Mouse (Mus musculus) lung, adult 2 months (tissue): ENCODE measurements at regions not wholly inside any gene's neighbourhood (a gene's known extent, or its start where the extent isn't known, plus 50 kb on each side); places are given as distances from the start of the nearest gene placed in this dataset.

Experiments used
- CTCF ChIP-seq: fragments of 200-500 bp; IDR thresholded peaks from 2 replicates; pipeline ENCODE4 v1.5.1; 2011; ENCODE audit warnings: mild to moderate bottlenecking, low read length, control low read depth; ENCODE audit not compliant: insufficient read depth
- POLR2A ChIP-seq: fragments of 200-500 bp; IDR thresholded peaks from 2 replicates; pipeline ENCODE4 v1.6.1; 2011; ENCODE audit warnings: low read depth, mild to moderate bottlenecking, control low read depth, low read length, borderline replicate concordance; ENCODE audit errors: extremely low read depth

DNA sequence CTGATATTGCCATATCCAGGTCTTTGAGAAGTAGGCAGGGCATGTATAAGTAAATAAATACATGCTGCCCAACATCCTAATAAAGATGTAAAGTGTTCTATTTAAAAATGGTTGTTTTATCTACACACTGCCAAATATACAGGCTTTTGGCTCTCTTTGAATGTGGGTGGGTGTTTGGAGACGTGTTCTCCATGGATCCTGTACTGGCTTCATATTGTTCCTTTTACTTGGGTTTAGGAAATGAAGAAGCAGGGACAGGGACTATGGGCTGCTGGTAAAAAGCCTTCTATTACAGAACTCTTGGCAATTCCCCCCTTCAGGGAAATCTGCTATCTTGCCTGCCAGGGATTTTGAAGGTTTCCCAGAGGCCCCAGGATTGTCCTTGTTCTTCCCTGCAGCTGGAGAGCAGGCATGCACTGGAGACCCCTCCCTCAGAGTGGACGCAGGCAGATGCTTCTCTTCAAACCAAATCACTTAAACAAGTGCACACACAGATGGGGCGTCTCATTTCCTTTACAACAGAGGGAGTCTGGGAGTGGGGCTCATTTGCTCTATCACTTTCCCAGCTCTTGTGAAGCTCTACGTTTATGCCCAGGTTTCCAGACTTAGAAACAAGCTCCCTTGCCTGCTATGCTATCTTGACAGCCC is 502.6 kb upstream of the Nrp1 start:
- TF ChIP-seq CTCF (no peak), POLR2A (no peak)
